Mouse (Mus musculus): ENCODE results near the gene Aanat. TPM values are rescaled to one million over a fixed set of nuclear protein-coding genes. Genes with fewer than 3 reads are reported as not detected.

Gene Aanat
- 0.06 and 0.21 TPM in 2 replicates for polyA plus RNA-seq (2012; rRNA removed)

GRCm38 (mm10) chr11:116586310-116586709 is at the start of gene Aanat:
Gene Aanat, plus strand, starts transcription at chr11:116586432.

GRCm38 (mm10) chr11:116581376-116581814 is 4.8 kb upstream of the Aanat start, which contains the start of gene Ube2o:
Gene Ube2o, minus strand, starts transcription at chr11:116581447.

GRCm38 (mm10) chr11:116626299-116627071 is 40.3 kb downstream of the Aanat start, which contains the start of gene Rhbdf2:
Gene Rhbdf2, minus strand, starts transcription at chr11:116627019.

Other genes starting within 250 kb of the Aanat start
- gene Rnf157, start 173.4 kb upstream of the Aanat start, polyA plus RNA-seq (2012; rRNA removed): 0.94 and 1.5 TPM in 2 replicates
- gene Ubald2, start 152.3 kb upstream of the Aanat start, polyA plus RNA-seq (2012; rRNA removed): 179 and 252 TPM in 2 replicates
- gene Qrich2, start 120.2 kb upstream of the Aanat start, polyA plus RNA-seq (2012; rRNA removed): 0.15 and 0.16 TPM in 2 replicates
- gene Prpsap1, start 92.2 kb upstream of the Aanat start, polyA plus RNA-seq (2012; rRNA removed): 66.8 and 174 TPM in 2 replicates
- gene Sphk1, start 55.5 kb upstream of the Aanat start, polyA plus RNA-seq (2012; rRNA removed): 5.5 and 6.2 TPM in 2 replicates
- 7.3 and 8.5 TPM in 2 replicates for gene Ube2o, start 5.0 kb upstream of the Aanat start, polyA plus RNA-seq (2012; rRNA removed)
- 19.1 and 19.6 TPM in 2 replicates for gene Rhbdf2, start 40.6 kb downstream of the Aanat start, polyA plus RNA-seq (2012; rRNA removed)
- 0.45 and 0.75 TPM in 2 replicates for gene Prcd, start 67.1 kb downstream of the Aanat start, polyA plus RNA-seq (2012; rRNA removed)
- 21.5 and 28.4 TPM in 2 replicates for gene Cygb, start 67.9 kb downstream of the Aanat start, polyA plus RNA-seq (2012; rRNA removed)
- not detected in 2 replicates for gene St6galnac1, start 189.1 kb downstream of the Aanat start, polyA plus RNA-seq (2012; rRNA removed)
- gene Mxra7, start 241.6 kb downstream of the Aanat start, polyA plus RNA-seq (2012; rRNA removed): 44.7 and 91.7 TPM in 2 replicates